Mouse (Mus musculus): Measurements from ENCODE around the gene AY358078. TPM values are rescaled to one million over a fixed set of nuclear protein-coding genes. Genes with fewer than 3 reads are reported as not detected.

AY358078 gene
- total RNA-seq, 2 experiments from 2014 or later = not detected

DNA sequence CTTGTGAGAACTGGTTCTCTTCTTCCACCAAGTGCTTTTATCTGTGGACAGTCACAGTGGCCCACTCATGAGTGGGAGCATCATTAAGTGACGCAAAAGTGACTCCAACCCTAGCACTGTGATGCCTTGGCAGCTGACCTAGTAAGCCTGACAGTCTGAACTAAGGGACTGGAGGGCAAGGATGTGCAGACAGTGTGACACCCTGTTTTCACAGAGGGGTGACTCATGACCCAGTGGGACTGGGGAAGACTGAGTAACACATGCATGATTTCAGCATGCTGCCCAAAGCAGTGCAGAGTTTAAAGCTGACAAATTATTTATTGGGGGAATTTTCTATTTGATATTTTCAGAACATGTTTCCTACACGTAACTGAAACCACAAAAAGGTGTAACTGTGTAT is 70.9 kb downstream of the AY358078 start:
- DNase-seq (ENCODE audit: extremely low spot score in 1 of 2, low spot score in 1 of 2) = no peak

GRCm38 (mm10) chr14:51871741-51872140 is 71.9 kb downstream of the AY358078 start:
- DNase-seq (ENCODE audit: extremely low spot score in 1 of 2, low spot score in 1 of 2) = no peak

Small RNAs within 50 kb of the gene (microRNA-seq; reads per million reads assigned to microRNA genes)
- 0 reads per million in 2 experiments for gene Gm27375

Other genes starting within 250 kb of the AY358078 start
- gene Gm5622, start 247.3 kb upstream of the AY358078 start, total RNA-seq (2021) = not detected
- not detected for gene Gm17175, start 226.0 kb upstream of the AY358078 start, total RNA-seq (2021)
- not detected for gene Gm17174, start 207.9 kb upstream of the AY358078 start, total RNA-seq (2021)
- not detected for gene Gm17078, start 188.7 kb upstream of the AY358078 start, total RNA-seq (2021)
- not detected for gene Gm4181, start 164.4 kb upstream of the AY358078 start, total RNA-seq (2021)
- gene Gm17079, start 104.6 kb upstream of the AY358078 start, total RNA-seq (2021) = not detected
- not detected for gene Gm5800, start 82.9 kb upstream of the AY358078 start, total RNA-seq (2021)
- not detected for gene Ang4, start 26.5 kb upstream of the AY358078 start, total RNA-seq (2021)
- gene Ear6, start 53.7 kb downstream of the AY358078 start, total RNA-seq (2021) = not detected
- 10 to 100 TPM; 25.2 to 38.9 TPM for gene Mettl17, start 84.8 kb downstream of the AY358078 start, total RNA-seq (2021)
- gene Slc39a2, start 92.8 kb downstream of the AY358078 start, total RNA-seq (2021) = 1 to 10 TPM; 4.8 to 6.6 TPM
- 100 to 1,000 TPM; 823 to 845 TPM for gene Ndrg2, start 114.1 kb downstream of the AY358078 start, total RNA-seq (2021)
- gene Tppp2, start 118.4 kb downstream of the AY358078 start, total RNA-seq (2021) = not detected
- gene Rnase13, start 122.7 kb downstream of the AY358078 start, total RNA-seq (2021) = not detected
- gene Arhgef40, start 184.7 kb downstream of the AY358078 start, total RNA-seq (2021) = 10 to 100 TPM; 27.1 to 40.5 TPM
- 1 to 10 TPM in 1 of 2 experiments, under 1 TPM in 1; 0.54 to 1.8 TPM for gene Tmem253, start 215.6 kb downstream of the AY358078 start, total RNA-seq (2021)
- gene Zfp219, start 220.7 kb downstream of the AY358078 start, total RNA-seq (2021) = 10 to 100 TPM; 36.0 to 39.0 TPM
- gene Olfr221, start 242.4 kb downstream of the AY358078 start, total RNA-seq (2021) = not detected